In genomic region chr4:126057207-126058133, GRCm38 (mm10) we compare ENCODE assay signal across 8 mouse cellular contexts. TPM values are rescaled to one million over a fixed set of nuclear protein-coding genes. Genes with fewer than 3 reads are reported as not detected.
DNase-seq lines count a peak whose midpoint lies in the region; ATAC-seq and TF ChIP-seq lines count a peak whose summit lies in the region.

No protein-coding gene starts in this region.

- TF ChIP-seq POLR2A in bone marrow, adult 2 months (IDR thresholded peaks at IDR 0.05; ENCODE audit: borderline replicate concordance, control insufficient read depth, low read depth, low read length) = no peak

- H3K4me3 ChIP-seq in heart, embryonic 16.5 days (ENCODE audit: low read length) = peak overlapping the region; percentile 68
- H3K4me3 ChIP-seq in bone marrow, adult 2 months (replicated peaks; ENCODE audit: control insufficient read depth, low read depth, low read length) = peak overlapping the region; percentile 72
- H3K4me3 ChIP-seq in hindbrain, embryonic 13.5 days = peak overlapping the region; percentile 73
- H3K4me3 ChIP-seq in midbrain, embryonic 11.5 days (ENCODE audit: low read depth, low read length) = peak overlapping the region; percentile 76

- H3K27me3 ChIP-seq in heart, embryonic 16.5 days (ENCODE audit: control insufficient read depth, insufficient read depth, low read length) = no peaks in the 10 kb centered on the region
- H3K27me3 ChIP-seq in hindbrain, embryonic 13.5 days = no peaks in the 10 kb centered on the region
- no peaks in the 10 kb centered on the region for H3K27me3 ChIP-seq in midbrain, embryonic 11.5 days (ENCODE audit: control insufficient read depth, insufficient read depth, low read length)

- peaks cover 23% of the 10 kb centered on the region for H3K36me3 ChIP-seq in heart, embryonic 16.5 days (ENCODE audit: control insufficient read depth, insufficient read depth)
- H3K36me3 ChIP-seq in hindbrain, embryonic 13.5 days = peaks cover 42% of the 10 kb centered on the region
- H3K36me3 ChIP-seq in midbrain, embryonic 11.5 days (ENCODE audit: control insufficient read depth, insufficient read depth, low read length) = peaks cover 14% of the 10 kb centered on the region

- H3K9ac ChIP-seq in heart, embryonic 16.5 days (ENCODE audit: low read length) = peak overlapping the region; percentile 76
- H3K9ac ChIP-seq in hindbrain, embryonic 13.5 days = peak overlapping the region; percentile 85
- H3K9ac ChIP-seq in midbrain, embryonic 11.5 days (ENCODE audit: low read length) = peak overlapping the region; percentile 76

- no peaks in the 10 kb centered on the region for H3K9me3 ChIP-seq in heart, embryonic 16.5 days (replicated peaks; ENCODE audit: control insufficient read depth, low read length)
- no peaks in the 10 kb centered on the region for H3K9me3 ChIP-seq in hindbrain, embryonic 13.5 days
- no peaks in the 10 kb centered on the region for H3K9me3 ChIP-seq in midbrain, embryonic 11.5 days (ENCODE audit: control insufficient read depth, low read length)

- WGBS in heart, embryonic 16.5 days = 11% methylated on average over 19 of the region's 19 CpGs
- 11% methylated on average over 19 of the region's 19 CpGs for WGBS in bone marrow, adult 2 months
- WGBS in hindbrain, embryonic 13.5 days = 17% methylated on average over 19 of the region's 19 CpGs
- WGBS in midbrain, embryonic 11.5 days = 14% methylated on average over 19 of the region's 19 CpGs

- ATAC-seq in heart, embryonic 16.5 days (replicated peaks; ENCODE audit: extremely low read depth, insufficient read depth, low FRiP score) = no peak
- ATAC-seq in hindbrain, embryonic 13.5 days (ENCODE audit: low FRiP score) = no peak
- no peak; the same call in 1 of the 2 replicates for ATAC-seq in midbrain, embryonic 11.5 days (ENCODE audit: low FRiP score)

- no peak for TF ChIP-seq CTCF in bone marrow, adult 2 months (IDR thresholded peaks at IDR 0.05; ENCODE audit: control insufficient read depth, insufficient read depth, low read length)

- H3K4me2 ChIP-seq in heart, embryonic 16.5 days (ENCODE audit: low read depth, low read length) = peak overlapping the region; percentile 93
- peak overlapping the region; percentile 82 for H3K4me2 ChIP-seq in hindbrain, embryonic 13.5 days
- H3K4me2 ChIP-seq in midbrain, embryonic 11.5 days = peak overlapping the region; percentile 82

- H3K27ac ChIP-seq in heart, embryonic 16.5 days (ENCODE audit: low read length) = peak overlapping the region; percentile 51; the same call in 1 of the 2 replicates
- H3K27ac ChIP-seq in bone marrow, adult 2 months (ENCODE audit: control insufficient read depth, insufficient read depth, low read depth, low read length, poor library complexity) = peak overlapping the region; percentile 74
- H3K27ac ChIP-seq in hindbrain, embryonic 13.5 days = no peak overlapping the region
- H3K27ac ChIP-seq in midbrain, embryonic 11.5 days (ENCODE audit: low read depth, low read length) = peak overlapping the region; percentile 17; the same call in 1 of the 2 replicates

- no peak for DNase-seq in heart, adult 9 months (ENCODE audit: low spot score in 2 of 2)
- DNase-seq in midbrain, embryonic 11.5 days (ENCODE audit: low spot score, missing footprints) = peak; percentile 86
- DNase-seq in left cerebral cortex, adult 11 months (ENCODE audit: low spot score) = no peak
- DNase-seq in right cerebral cortex, postnatal 14 days = no peak
- DNase-seq in kidney, adult 11 months = no peak

- H3K4me1 ChIP-seq in heart, embryonic 16.5 days (ENCODE audit: control insufficient read depth, insufficient read depth, low read length) = peaks cover 9% of the 10 kb centered on the region
- no peaks in the 10 kb centered on the region; the same call in 1 of the 2 replicates for H3K4me1 ChIP-seq in bone marrow, adult 2 months (ENCODE audit: control insufficient read depth, insufficient read depth, low read length)
- H3K4me1 ChIP-seq in hindbrain, embryonic 13.5 days (replicated peaks) = peaks cover 21% of the 10 kb centered on the region
- H3K4me1 ChIP-seq in midbrain, embryonic 11.5 days (ENCODE audit: control insufficient read depth, insufficient read depth, low read length) = peaks cover 9% of the 10 kb centered on the region

RNA-seq across cellular contexts. Expression of gene Oscp1, which starts 0.9 kb away (rescaled TPM):
- polyA plus RNA-seq in heart, embryonic 16.5 days (2015; fragmentation: Nextera tagmentation; extraction: Ambion mirVana) = 7.4 and 8.3 TPM in 2 replicates
- polyA plus RNA-seq in bone marrow, adult 2 months (2011; ENCODE audit: insufficient read depth, insufficient read length, low replicate concordance, missing spikeins) = 1.3 and 8.2 TPM in 2 replicates
- polyA plus RNA-seq in hindbrain, embryonic 13.5 days (2015; fragmentation: Nextera tagmentation; extraction: Ambion mirVana) = 33.1 and 35.1 TPM in 2 replicates
- polyA plus RNA-seq in midbrain, embryonic 11.5 days (2014; fragmentation: Nextera tagmentation; extraction: Ambion mirVana) = 22.5 and 25.9 TPM in 2 replicates

RNA-seq across cellular contexts. Expression of gene Mrps15, which starts 10.7 kb away (rescaled TPM):
- polyA plus RNA-seq in heart, embryonic 16.5 days (2015; fragmentation: Nextera tagmentation; extraction: Ambion mirVana) = 128 and 133 TPM in 2 replicates
- 75.0 and 98.1 TPM in 2 replicates for polyA plus RNA-seq in bone marrow, adult 2 months (2011; ENCODE audit: insufficient read depth, insufficient read length, low replicate concordance, missing spikeins)
- polyA plus RNA-seq in hindbrain, embryonic 13.5 days (2015; fragmentation: Nextera tagmentation; extraction: Ambion mirVana) = 131 and 136 TPM in 2 replicates
- polyA plus RNA-seq in midbrain, embryonic 11.5 days (2014; fragmentation: Nextera tagmentation; extraction: Ambion mirVana) = 140 and 155 TPM in 2 replicates

RNA-seq across cellular contexts. Expression of gene Csf3r, which starts 33.1 kb away (rescaled TPM):
- polyA plus RNA-seq in heart, embryonic 16.5 days (2015; fragmentation: Nextera tagmentation; extraction: Ambion mirVana) = 0.72 TPM in 2 replicates
- 39.0 and 158 TPM in 2 replicates for polyA plus RNA-seq in bone marrow, adult 2 months (2011; ENCODE audit: insufficient read depth, insufficient read length, low replicate concordance, missing spikeins)
- polyA plus RNA-seq in hindbrain, embryonic 13.5 days (2015; fragmentation: Nextera tagmentation; extraction: Ambion mirVana) = 0.48 and 0.74 TPM in 2 replicates
- 0.26 and 0.59 TPM in 2 replicates for polyA plus RNA-seq in midbrain, embryonic 11.5 days (2014; fragmentation: Nextera tagmentation; extraction: Ambion mirVana)

RNA-seq across cellular contexts. Expression of gene Lsm10, which starts 39.0 kb away (rescaled TPM):
- 41.7 and 47.2 TPM in 2 replicates for polyA plus RNA-seq in heart, embryonic 16.5 days (2015; fragmentation: Nextera tagmentation; extraction: Ambion mirVana)
- polyA plus RNA-seq in bone marrow, adult 2 months (2011; ENCODE audit: insufficient read depth, insufficient read length, low replicate concordance, missing spikeins) = 6.6 and 21.2 TPM in 2 replicates
- 47.5 and 47.9 TPM in 2 replicates for polyA plus RNA-seq in hindbrain, embryonic 13.5 days (2015; fragmentation: Nextera tagmentation; extraction: Ambion mirVana)
- polyA plus RNA-seq in midbrain, embryonic 11.5 days (2014; fragmentation: Nextera tagmentation; extraction: Ambion mirVana) = 40.8 and 45.7 TPM in 2 replicates

RNA-seq across cellular contexts. Expression of gene Stk40, which starts 46.3 kb away (rescaled TPM):
- polyA plus RNA-seq in heart, embryonic 16.5 days (2015; fragmentation: Nextera tagmentation; extraction: Ambion mirVana) = 24.5 and 26.6 TPM in 2 replicates
- 7.5 and 14.0 TPM in 2 replicates for polyA plus RNA-seq in bone marrow, adult 2 months (2011; ENCODE audit: insufficient read depth, insufficient read length, low replicate concordance, missing spikeins)
- polyA plus RNA-seq in hindbrain, embryonic 13.5 days (2015; fragmentation: Nextera tagmentation; extraction: Ambion mirVana) = 35.1 and 35.5 TPM in 2 replicates
- polyA plus RNA-seq in midbrain, embryonic 11.5 days (2014; fragmentation: Nextera tagmentation; extraction: Ambion mirVana) = 20.8 and 25.4 TPM in 2 replicates

Comparison
In these comparisons a context has a peak if more than half of its experiments do, and no peak if none do; other contexts are left out.
1. RNA of gene Csf3r, which starts 33.1 kb away (polyA plus RNA-seq): 39.0 to 158 TPM in bone marrow, adult 2 months; 0.72 TPM in heart, embryonic 16.5 days, 0.26 to 0.59 TPM in midbrain, embryonic 11.5 days and 0.48 to 0.74 TPM in hindbrain, embryonic 13.5 days; every median in the first group is over 10 times any median in the second.
2. Peak in every context shown above with its lines, with median percentiles within 50 percentile points of each other: H3K4me2 ChIP-seq, H3K4me3 ChIP-seq and H3K9ac ChIP-seq.